Comparison of ENCODE assay signal across 8 mouse cellular contexts in the genomic region with DNA sequence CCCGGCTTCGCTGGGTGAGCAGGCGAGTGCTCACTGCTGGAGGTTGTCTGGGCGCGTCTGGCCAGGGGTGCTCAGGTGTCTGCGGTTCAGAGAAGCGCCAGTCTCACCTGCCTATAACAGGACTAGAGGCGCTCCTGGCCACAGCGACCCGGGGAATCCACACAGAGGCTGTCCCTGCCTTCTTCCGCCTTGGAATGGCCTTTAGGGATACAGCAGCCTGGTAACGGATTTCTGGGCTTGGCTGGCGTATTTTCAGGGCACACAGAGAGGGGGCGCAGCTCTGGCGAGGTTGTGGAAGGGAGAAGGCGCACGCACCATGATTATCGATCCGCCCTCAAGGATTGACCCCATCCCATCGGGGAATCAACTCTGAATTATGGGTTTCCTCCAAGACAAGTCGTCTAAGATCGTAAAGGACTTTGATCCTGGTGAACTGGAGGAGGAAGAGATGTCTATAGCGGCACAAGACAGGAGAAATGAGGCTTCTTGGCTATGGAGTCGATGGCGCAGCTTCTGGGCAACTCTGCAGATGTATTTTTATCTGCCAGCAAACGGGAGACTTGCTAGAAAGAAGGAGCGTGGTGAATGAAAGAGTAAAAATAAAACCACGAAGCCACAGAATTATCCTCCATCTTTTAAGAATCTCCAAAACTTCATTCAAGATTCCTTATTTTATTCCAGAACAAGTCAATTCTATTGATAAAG. TPM values are rescaled to one million over a fixed set of nuclear protein-coding genes. Genes with fewer than 3 reads are reported as not detected.
DNase-seq lines count a peak whose midpoint lies in the region; ATAC-seq lines count a peak whose summit lies in the region.

No protein-coding gene starts in this region.

- peaks cover 80% of the 10 kb centered on the region for H3K27me3 ChIP-seq in heart, embryonic 13.5 days (replicated peaks)
- H3K27me3 ChIP-seq in forebrain, embryonic 16.5 days (replicated peaks; ENCODE audit: control insufficient read depth, insufficient read depth, low read length) = peaks cover 50% of the 10 kb centered on the region
- peaks cover 65% of the 10 kb centered on the region for H3K27me3 ChIP-seq in limb, embryonic 15.5 days
- peaks cover 30% of the 10 kb centered on the region for H3K27me3 ChIP-seq in neural tube, embryonic 14.5 days (ENCODE audit: control insufficient read depth, insufficient read depth, low read length)

- peak overlapping the region; percentile 58 for H3K9ac ChIP-seq in heart, embryonic 13.5 days
- no peak overlapping the region for H3K9ac ChIP-seq in forebrain, embryonic 16.5 days (replicated peaks; ENCODE audit: low read depth, low read length)
- no peak overlapping the region for H3K9ac ChIP-seq in limb, embryonic 15.5 days
- no peak overlapping the region for H3K9ac ChIP-seq in neural tube, embryonic 14.5 days (replicated peaks; ENCODE audit: low read depth, low read length)

- 7% methylated on average over 28 of the region's 28 CpGs for WGBS in heart, embryonic 13.5 days
- 8% methylated on average over 28 of the region's 28 CpGs for WGBS in forebrain, embryonic 16.5 days
- 6% methylated on average over 28 of the region's 28 CpGs for WGBS in limb, embryonic 15.5 days
- 7% methylated on average over 28 of the region's 28 CpGs for WGBS in neural tube, embryonic 14.5 days

- H3K36me3 ChIP-seq in heart, embryonic 13.5 days = no peaks in the 10 kb centered on the region
- H3K36me3 ChIP-seq in forebrain, embryonic 16.5 days (ENCODE audit: control insufficient read depth, insufficient read depth) = no peaks in the 10 kb centered on the region
- H3K36me3 ChIP-seq in limb, embryonic 15.5 days = no peaks in the 10 kb centered on the region
- no peaks in the 10 kb centered on the region for H3K36me3 ChIP-seq in neural tube, embryonic 14.5 days (ENCODE audit: control insufficient read depth, insufficient read depth, low read length)

- peaks cover 41% of the 10 kb centered on the region for H3K4me1 ChIP-seq in heart, embryonic 13.5 days
- peaks cover 32% of the 10 kb centered on the region for H3K4me1 ChIP-seq in forebrain, embryonic 16.5 days (replicated peaks; ENCODE audit: control insufficient read depth, insufficient read depth, low read length)
- peaks cover 39% of the 10 kb centered on the region for H3K4me1 ChIP-seq in limb, embryonic 15.5 days
- H3K4me1 ChIP-seq in neural tube, embryonic 14.5 days (ENCODE audit: control insufficient read depth, insufficient read depth, low read length) = peaks cover 15% of the 10 kb centered on the region

- ATAC-seq in heart, embryonic 13.5 days (ENCODE audit: extremely low read depth, insufficient number of reproducible peaks, low FRiP score, low TSS enrichment) = no peak
- peak; percentile 34; the same call in 1 of the 2 replicates for ATAC-seq in forebrain, embryonic 16.5 days
- ATAC-seq in limb, embryonic 15.5 days (ENCODE audit: insufficient number of reproducible peaks, low FRiP score, low TSS enrichment, low read depth) = no peak
- ATAC-seq in neural tube, embryonic 14.5 days (ENCODE audit: low read depth) = peak; percentile 32; the same call in 1 of the 2 replicates

- no peaks in the 10 kb centered on the region for H3K9me3 ChIP-seq in heart, embryonic 13.5 days
- H3K9me3 ChIP-seq in forebrain, embryonic 16.5 days (ENCODE audit: control insufficient read depth, low read length) = no peaks in the 10 kb centered on the region
- no peaks in the 10 kb centered on the region for H3K9me3 ChIP-seq in limb, embryonic 15.5 days
- H3K9me3 ChIP-seq in neural tube, embryonic 14.5 days (ENCODE audit: control insufficient read depth, low read length) = no peaks in the 10 kb centered on the region

- H3K4me3 ChIP-seq in heart, embryonic 13.5 days = peak overlapping the region; percentile 64
- peak overlapping the region; percentile 30 for H3K4me3 ChIP-seq in forebrain, embryonic 16.5 days (replicated peaks; ENCODE audit: low read length)
- H3K4me3 ChIP-seq in limb, embryonic 15.5 days = peak overlapping the region; percentile 27
- H3K4me3 ChIP-seq in neural tube, embryonic 14.5 days (ENCODE audit: low read depth, low read length) = peak overlapping the region; percentile 31

- DNase-seq in heart, adult 11 months = no peak
- peak; percentile 48 for DNase-seq in ZHBTc4 (ENCODE audit: low read depth, low spot score)
- no peak for DNase-seq in layer of hippocampus, adult 11-12 months (ENCODE audit: low spot score)
- DNase-seq in ovary, postnatal 10 days (ENCODE audit: low spot score) = no peak

- H3K27ac ChIP-seq in heart, embryonic 13.5 days (replicated peaks) = no peak overlapping the region
- H3K27ac ChIP-seq in forebrain, embryonic 16.5 days (ENCODE audit: low read length) = no peak overlapping the region
- H3K27ac ChIP-seq in limb, embryonic 15.5 days = no peak overlapping the region
- H3K27ac ChIP-seq in neural tube, embryonic 14.5 days (ENCODE audit: low read depth, low read length) = no peak overlapping the region

- peak overlapping the region; percentile 92 for H3K4me2 ChIP-seq in heart, embryonic 13.5 days
- H3K4me2 ChIP-seq in forebrain, embryonic 16.5 days (ENCODE audit: low read length) = peak overlapping the region; percentile 47
- H3K4me2 ChIP-seq in limb, embryonic 15.5 days = peak overlapping the region; percentile 45
- H3K4me2 ChIP-seq in neural tube, embryonic 14.5 days (ENCODE audit: low read depth, low read length) = peak overlapping the region; percentile 44

RNA-seq across cellular contexts. Expression of a gene that starts 1.3 kb away (rescaled TPM):
- polyA plus RNA-seq in heart, embryonic 13.5 days (2015; fragmentation: Nextera tagmentation; extraction: Ambion mirVana) = 0.13 and 0.24 TPM in 2 replicates
- not detected in 2 replicates for polyA plus RNA-seq in forebrain, embryonic 16.5 days (2015; fragmentation: Nextera tagmentation; extraction: Ambion mirVana)
- 1.6 and 2.3 TPM in 2 replicates for polyA plus RNA-seq in limb, embryonic 15.5 days (2015; fragmentation: Nextera tagmentation; extraction: Ambion mirVana)
- polyA plus RNA-seq in neural tube, embryonic 14.5 days (2014; fragmentation: Nextera tagmentation; extraction: Ambion mirVana) = 0.35 TPM in 1 of 2 replicates, not detected in the other

RNA-seq across cellular contexts. Expression of a gene that starts 35.5 kb away (rescaled TPM):
- polyA plus RNA-seq in heart, embryonic 13.5 days (2015; fragmentation: Nextera tagmentation; extraction: Ambion mirVana) = 24.7 and 27.9 TPM in 2 replicates
- polyA plus RNA-seq in forebrain, embryonic 16.5 days (2015; fragmentation: Nextera tagmentation; extraction: Ambion mirVana) = 28.3 and 29.2 TPM in 2 replicates
- polyA plus RNA-seq in limb, embryonic 15.5 days (2015; fragmentation: Nextera tagmentation; extraction: Ambion mirVana) = 40.1 and 41.8 TPM in 2 replicates
- polyA plus RNA-seq in neural tube, embryonic 14.5 days (2014; fragmentation: Nextera tagmentation; extraction: Ambion mirVana) = 21.5 and 27.4 TPM in 2 replicates

RNA-seq across cellular contexts. Expression of a gene that starts 35.5 kb away (rescaled TPM):
- polyA plus RNA-seq in heart, embryonic 13.5 days (2015; fragmentation: Nextera tagmentation; extraction: Ambion mirVana) = 0.90 and 1.3 TPM in 2 replicates
- 2.6 and 3.1 TPM in 2 replicates for polyA plus RNA-seq in forebrain, embryonic 16.5 days (2015; fragmentation: Nextera tagmentation; extraction: Ambion mirVana)
- 2.3 and 3.4 TPM in 2 replicates for polyA plus RNA-seq in limb, embryonic 15.5 days (2015; fragmentation: Nextera tagmentation; extraction: Ambion mirVana)
- not detected in 2 replicates for polyA plus RNA-seq in neural tube, embryonic 14.5 days (2014; fragmentation: Nextera tagmentation; extraction: Ambion mirVana)

Comparison
In these comparisons a context has a peak if more than half of its experiments do, and no peak if none do; other contexts are left out.
1. ATAC-seq: peak in forebrain, embryonic 16.5 days (single experiment) and neural tube, embryonic 14.5 days (single experiment); none in heart, embryonic 13.5 days (single experiment) and limb, embryonic 15.5 days (single experiment).
2. Peak in every context shown above with its lines, with median percentiles within 50 percentile points of each other: H3K4me2 ChIP-seq and H3K4me3 ChIP-seq.